Mouse (Mus musculus): ENCODE measurements at regions not wholly inside any gene's neighbourhood (a gene's known extent, or its start where the extent isn't known, plus 50 kb on each side); places are given as distances from the start of the nearest gene placed in this dataset.

DNA sequence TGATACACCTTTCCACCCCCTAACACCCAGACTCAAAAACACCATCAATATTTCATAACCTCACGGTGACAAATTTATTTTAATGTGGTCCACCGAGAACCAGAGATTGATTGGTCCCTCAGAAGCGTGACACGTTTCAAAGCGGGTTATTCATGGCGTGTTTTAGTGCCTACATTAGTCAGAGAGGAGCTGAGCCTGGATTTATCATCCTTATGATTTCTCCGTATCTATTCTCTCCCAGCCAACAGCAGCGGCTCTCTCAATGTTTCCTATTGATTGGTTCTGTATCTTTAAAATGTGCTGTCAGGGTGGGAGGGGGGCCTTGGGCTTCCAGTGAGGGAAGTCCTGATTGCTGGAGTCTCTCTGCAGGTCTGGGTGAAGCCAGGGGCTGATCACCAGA, 219.9 kb downstream of the Dhx35 start:
- TF ChIP-seq POLR2A (IDR thresholded peaks at IDR 0.05; ENCODE audit: insufficient read depth, low read depth, low read length) (no peak), CTCF (IDR thresholded peaks at IDR 0.05) (no peak)
